Mouse (Mus musculus) neural tube, embryonic 13.5 days (tissue): ENCODE results near the gene Tbl1x. TPM values are rescaled to one million over a fixed set of nuclear protein-coding genes. Genes with fewer than 3 reads are reported as not detected.
A peak's percentile ranks its signal among the peaks of the same experiment; 100 is the strongest.

Source experiments
- ATAC-seq: fragments of 200-750 bp; cut with Nextera tagmentation; 2 replicates; pipeline ENCODE4 v1.8.0; 2017; ENCODE audit warnings: low read depth, mild to moderate bottlenecking, moderate TSS enrichment, moderate library complexity
- H3K27ac ChIP-seq: fragments of 300-500 bp; sonication (generic); replicated peaks from 2 replicates; pipeline ENCODE4 v1.5.1; 2015; ENCODE audit warnings: moderate library complexity, mild to moderate bottlenecking, inconsistent platforms
- H3K27me3 ChIP-seq: fragments of 300-500 bp; sonication (generic); 2 replicates; pipeline ENCODE4 v1.6.1; 2015; ENCODE audit warnings: mild to moderate bottlenecking, inconsistent platforms
- H3K36me3 ChIP-seq: fragments of 300-500 bp; sonication (generic); 2 replicates; pipeline ENCODE4 v1.6.1; 2015; ENCODE audit warnings: mild to moderate bottlenecking, inconsistent platforms
- H3K4me1 ChIP-seq: fragments of 300-500 bp; sonication (generic); replicated peaks from 2 replicates; pipeline ENCODE4 v1.6.1; 2015; ENCODE audit warnings: inconsistent platforms
- H3K4me2 ChIP-seq: fragments of 300-500 bp; sonication (generic); 2 replicates; pipeline ENCODE4 v1.6.1; 2015; ENCODE audit warnings: inconsistent platforms, mild to moderate bottlenecking, moderate library complexity
- H3K4me3 ChIP-seq: fragments of 300-500 bp; sonication (generic); 2 replicates; pipeline ENCODE4 v1.5.1; 2015; ENCODE audit warnings: mild to moderate bottlenecking, inconsistent platforms
- H3K9ac ChIP-seq: fragments of 300-500 bp; sonication (generic); 2 replicates; pipeline ENCODE4 v1.6.1; 2015; ENCODE audit warnings: moderate library complexity, mild to moderate bottlenecking, inconsistent platforms
- H3K9me3 ChIP-seq: fragments of 300-500 bp; sonication (generic); 2 replicates; pipeline ENCODE4 v1.6.1; 2016; ENCODE audit warnings: inconsistent platforms
- WGBS: fragments of 180-500 bp; shearing (Covaris S2); methylation state at CpG from one replicate; pipeline ENCODE4 v1.1.7; 2015; 5-methylcytosine and 5-hydroxymethylcytosine counted together
- polyA plus RNA-seq: library from polyadenylated mRNA; unstranded; fragments of >200 nt; fragmentation: Nextera tagmentation; extraction: Ambion mirVana; gene quantifications from 2 replicates; pipeline ENCODE4 v1.2.1, GENCODE M21; 2015

Tbl1x gene
- polyA plus RNA-seq, 1 experiment from 2014 or later: 41.5 TPM

DNA sequence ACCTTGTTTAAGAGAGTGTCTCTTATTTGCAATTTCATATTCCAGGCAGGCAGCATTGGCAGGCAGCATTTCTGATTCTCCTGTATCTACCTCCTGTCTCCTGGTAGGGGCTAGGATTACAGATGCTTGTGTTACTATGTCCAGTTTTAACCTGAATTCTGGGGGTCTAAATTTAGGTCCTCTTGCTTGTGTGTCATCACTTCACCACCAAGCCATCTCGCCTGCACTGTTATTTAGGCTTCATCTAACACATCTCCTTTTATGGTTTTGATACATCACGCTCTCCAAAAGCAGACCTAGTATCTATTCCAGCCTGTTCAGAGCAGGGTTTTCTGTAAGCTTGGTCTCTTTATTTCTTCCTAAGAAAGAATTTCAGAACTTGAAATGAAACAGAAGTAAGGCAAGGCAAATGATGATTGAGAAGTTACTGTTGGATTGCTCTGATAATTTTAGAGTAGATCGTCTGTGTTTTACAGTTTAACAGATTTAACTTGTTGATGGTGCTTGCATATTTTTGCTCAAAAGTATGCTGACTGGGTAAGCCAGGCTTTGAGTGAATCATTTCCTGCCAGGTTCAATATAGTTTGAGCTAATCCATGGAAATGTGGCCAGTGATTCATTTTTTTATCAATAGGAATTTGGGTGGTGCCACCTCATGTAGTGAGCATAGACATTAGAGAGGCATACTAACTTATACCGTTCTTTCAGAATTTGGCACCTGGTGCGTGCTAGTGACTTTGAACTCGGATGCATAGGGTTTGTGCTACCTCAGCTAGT, 106.7 kb downstream of the Tbl1x start:
- WGBS: 95% methylated on average over 6 of the region's 6 CpGs
- H3K36me3 ChIP-seq: no peaks in the 10 kb centered on the region
- no peaks in the 10 kb centered on the region for H3K27me3 ChIP-seq
- no peak overlapping the region for H3K4me2 ChIP-seq
- no peak overlapping the region for H3K9ac ChIP-seq
- ATAC-seq: no peak
- no peaks in the 10 kb centered on the region for H3K9me3 ChIP-seq
- no peak overlapping the region for H3K27ac ChIP-seq
- H3K4me1 ChIP-seq: 0 out of 2 replicates have a peak, but pooled peaks cover 7% of the 10 kb centered on the region
- H3K4me3 ChIP-seq: no peak overlapping the region

DNA sequence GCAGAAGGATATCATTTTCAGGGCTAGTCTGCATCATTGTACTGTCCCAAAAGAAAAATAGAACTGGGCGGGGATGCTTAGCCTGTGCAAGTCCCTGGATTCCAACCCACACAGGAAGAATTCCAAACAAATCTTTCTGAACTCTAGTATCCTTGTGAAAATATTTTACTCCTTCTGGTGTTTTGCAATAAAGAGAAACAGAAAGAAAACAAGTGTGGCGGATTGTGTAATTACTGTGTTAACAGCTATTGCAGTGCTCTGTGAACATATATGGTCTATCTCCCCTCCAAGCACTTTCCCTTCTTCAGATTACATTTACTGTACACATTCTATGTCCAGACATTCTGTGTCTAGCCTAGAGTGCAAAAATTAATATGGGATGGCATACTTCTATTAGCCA, 119.6 kb downstream of the Tbl1x start:
- Histone ChIP-seq H3K4me3 (no peak overlapping the region), H3K4me1 (no peaks in the 10 kb centered on the region), H3K36me3 (no peaks in the 10 kb centered on the region), H3K9me3 (no peaks in the 10 kb centered on the region), H3K9ac (no peak overlapping the region), H3K4me2 (no peak overlapping the region), H3K27me3 (no peaks in the 10 kb centered on the region), H3K27ac (no peak overlapping the region)
- WGBS: 87% methylated on average over 2 of the region's 2 CpGs
- no peak for ATAC-seq

DNA sequence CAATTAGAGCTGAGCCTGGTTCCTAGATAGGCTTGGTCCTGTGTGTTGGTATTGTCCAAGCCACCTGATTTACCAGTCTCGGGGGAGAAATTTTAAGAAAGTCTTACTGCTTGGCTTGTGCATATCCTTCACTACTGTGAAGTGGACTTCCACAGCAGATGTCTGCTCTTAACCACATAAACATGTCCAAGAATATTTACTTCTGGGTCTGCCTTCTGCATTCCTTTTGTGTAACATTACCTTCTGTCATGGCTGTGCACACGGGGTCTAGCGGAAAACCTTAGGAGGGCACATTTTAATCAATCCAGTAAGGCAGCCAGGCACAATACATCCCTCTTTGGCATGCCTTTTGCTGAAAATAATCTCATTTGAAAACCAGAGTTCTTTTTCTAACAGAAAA, 125.7 kb downstream of the Tbl1x start:
- Histone ChIP-seq H3K27me3 (no peaks in the 10 kb centered on the region), H3K9ac (no peak overlapping the region), H3K4me2 (no peak overlapping the region), H3K9me3 (no peaks in the 10 kb centered on the region), H3K27ac (no peak overlapping the region), H3K36me3 (no peaks in the 10 kb centered on the region), H3K4me3 (no peak overlapping the region), H3K4me1 (no peaks in the 10 kb centered on the region)
- WGBS: 62% methylated on average over 3 of the region's 3 CpGs
- ATAC-seq: no peak

DNA sequence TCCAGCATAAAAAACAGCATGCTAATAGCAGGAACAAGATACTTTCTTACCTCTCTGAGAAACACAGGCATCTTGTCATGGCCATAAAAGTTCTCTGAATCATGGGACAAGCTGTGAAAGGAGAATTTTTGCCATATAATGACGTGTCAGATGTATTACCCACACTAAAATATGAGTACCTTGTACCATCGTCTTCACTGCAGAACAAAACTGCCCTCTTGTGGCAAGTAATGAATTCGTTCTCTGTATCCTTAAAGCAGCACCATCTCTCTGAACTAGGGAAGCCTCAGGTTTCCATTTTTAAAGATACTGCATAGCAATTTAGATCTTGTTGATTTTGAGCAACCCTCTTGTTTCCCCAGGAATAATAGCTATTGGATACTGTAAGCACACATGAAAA, 127.3 kb downstream of the Tbl1x start:
- Histone ChIP-seq H3K4me3 (no peak overlapping the region), H3K4me1 (no peaks in the 10 kb centered on the region), H3K9ac (no peak overlapping the region), H3K27ac (0 out of 2 replicates have a peak overlapping the region, but pooled peaks have one; percentile 18), H3K4me2 (no peak overlapping the region), H3K27me3 (no peaks in the 10 kb centered on the region), H3K9me3 (no peaks in the 10 kb centered on the region), H3K36me3 (0 out of 2 replicates have a peak, but pooled peaks cover 1% of the 10 kb centered on the region)
- peak; percentile 65 for ATAC-seq
- 10% methylated on average over 3 of the region's 3 CpGs for WGBS

DNA sequence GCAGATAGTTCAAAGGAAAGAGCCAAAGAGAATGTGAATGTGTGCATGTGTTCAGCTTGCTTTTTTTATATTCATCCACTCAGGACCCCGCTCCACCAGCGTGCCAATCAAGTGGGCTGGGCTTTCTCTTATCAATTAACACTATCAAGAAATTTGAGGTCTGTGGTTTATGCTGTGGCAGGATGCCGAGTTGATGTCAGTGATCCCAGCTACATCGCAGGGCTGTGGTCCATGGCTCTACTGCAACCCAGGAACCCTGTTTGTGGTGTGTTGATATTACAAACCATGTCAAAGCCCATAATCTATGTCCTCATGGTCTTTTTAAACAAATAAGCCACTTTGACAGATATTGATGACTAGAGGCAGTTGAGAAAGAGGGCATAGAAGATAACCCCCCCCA, 129.5 kb downstream of the Tbl1x start:
- Histone ChIP-seq H3K4me1 (no peaks in the 10 kb centered on the region), H3K4me2 (no peak overlapping the region), H3K4me3 (no peak overlapping the region), H3K36me3 (0 out of 2 replicates have a peak, but pooled peaks cover 12% of the 10 kb centered on the region), H3K9me3 (no peaks in the 10 kb centered on the region), H3K27ac (no peak overlapping the region), H3K27me3 (no peaks in the 10 kb centered on the region), H3K9ac (no peak overlapping the region)
- 87% methylated on average over 4 of the region's 4 CpGs for WGBS
- no peak for ATAC-seq

DNA sequence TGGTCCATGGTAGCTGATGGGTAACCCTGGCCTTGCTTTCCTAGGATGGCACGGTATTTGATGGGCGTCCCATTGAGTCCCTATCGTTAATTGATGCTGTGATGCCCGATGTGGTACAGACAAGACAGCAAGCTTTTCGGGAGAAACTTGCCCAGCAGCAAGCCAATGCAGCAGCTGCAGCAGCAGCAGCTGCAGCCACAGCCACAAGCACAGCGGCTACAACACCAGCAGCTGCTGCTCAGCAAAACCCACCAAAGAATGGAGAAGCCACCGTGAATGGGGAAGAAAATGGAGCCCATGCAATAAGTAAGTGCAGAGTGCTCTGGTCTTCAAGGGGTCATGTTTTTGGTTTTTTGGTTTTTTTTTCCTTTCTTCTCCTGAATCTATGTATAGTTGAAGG, 135.4 kb downstream of the Tbl1x start:
- ATAC-seq: no peak
- WGBS: 90% methylated on average over 7 of the region's 7 CpGs
- Histone ChIP-seq H3K36me3 (peaks cover 37% of the 10 kb centered on the region), H3K27me3 (no peaks in the 10 kb centered on the region), H3K4me3 (no peak overlapping the region), H3K27ac (no peak overlapping the region), H3K9me3 (no peaks in the 10 kb centered on the region), H3K9ac (no peak overlapping the region), H3K4me1 (no peaks in the 10 kb centered on the region), H3K4me2 (no peak overlapping the region)

DNA sequence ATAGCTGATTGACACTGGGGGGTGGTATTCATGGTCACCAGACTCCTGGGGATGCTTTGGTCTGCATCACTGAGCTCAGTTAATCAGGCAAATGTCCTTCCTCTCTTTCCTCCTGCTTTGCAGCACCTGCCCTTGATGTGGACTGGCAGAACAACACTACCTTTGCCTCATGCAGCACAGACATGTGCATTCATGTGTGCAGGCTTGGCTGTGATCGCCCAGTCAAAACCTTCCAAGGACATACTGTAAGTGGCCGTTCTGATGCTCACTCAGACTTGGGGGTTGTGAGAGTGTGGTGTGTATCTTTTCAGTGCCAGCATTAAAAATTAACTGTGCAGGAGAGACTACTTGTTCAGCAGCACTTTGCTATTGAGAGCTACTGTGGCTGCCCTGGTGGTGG, 139.4 kb downstream of the Tbl1x start:
- H3K36me3 ChIP-seq: peaks cover 38% of the 10 kb centered on the region
- H3K27me3 ChIP-seq: no peaks in the 10 kb centered on the region
- H3K4me1 ChIP-seq: no peaks in the 10 kb centered on the region
- no peak overlapping the region for H3K4me2 ChIP-seq
- ATAC-seq: no peak
- H3K9ac ChIP-seq: no peak overlapping the region
- no peak overlapping the region for H3K27ac ChIP-seq
- no peaks in the 10 kb centered on the region for H3K9me3 ChIP-seq
- no peak overlapping the region for H3K4me3 ChIP-seq
- 91% methylated on average over 2 of the region's 2 CpGs for WGBS

DNA sequence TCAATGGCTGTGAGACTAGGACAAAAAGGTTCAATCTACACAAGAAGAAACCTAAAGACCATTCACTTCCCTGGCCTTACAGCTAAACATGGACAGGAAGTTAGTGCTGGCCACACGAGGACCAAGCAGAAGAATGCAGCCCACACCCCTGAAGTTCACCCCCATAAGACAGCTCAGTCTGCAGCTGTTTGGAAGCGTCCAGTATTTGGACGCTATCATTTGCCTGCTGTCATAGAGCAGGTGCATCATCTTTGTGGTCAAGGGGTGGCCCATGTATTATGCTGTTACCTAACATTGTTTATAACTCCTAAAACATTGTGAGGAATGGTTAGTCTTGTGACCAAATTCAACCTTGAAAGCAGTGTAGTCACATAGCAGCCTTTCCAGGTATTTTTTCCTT, 151.2 kb downstream of the Tbl1x start:
- Histone ChIP-seq H3K4me1 (no peaks in the 10 kb centered on the region), H3K27me3 (no peaks in the 10 kb centered on the region), H3K9me3 (no peaks in the 10 kb centered on the region), H3K9ac (no peak overlapping the region), H3K36me3 (peaks cover 37% of the 10 kb centered on the region), H3K27ac (no peak overlapping the region), H3K4me3 (no peak overlapping the region), H3K4me2 (no peak overlapping the region)
- ATAC-seq: no peak
- WGBS: 90% methylated on average over 3 of the region's 3 CpGs

DNA sequence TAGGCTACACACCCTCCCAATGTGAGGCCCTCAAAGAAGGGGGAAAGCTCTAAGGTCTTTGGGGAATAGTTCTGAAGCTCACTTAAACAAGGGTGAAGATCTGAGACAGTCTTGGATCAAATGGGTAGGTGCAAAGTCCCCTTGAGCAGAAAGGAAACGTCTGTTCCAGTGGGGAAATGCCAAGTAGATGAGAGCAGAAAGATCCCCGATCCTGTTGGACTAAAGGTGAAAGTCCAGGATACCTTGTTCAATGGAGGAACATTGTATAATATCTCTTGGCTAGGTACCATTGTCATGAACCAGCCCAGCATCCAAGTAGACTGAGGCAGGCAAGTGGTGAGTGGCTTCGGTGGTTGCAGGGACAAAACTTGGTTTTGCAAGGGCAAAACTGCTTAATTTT, 152.5 kb downstream of the Tbl1x start:
- H3K36me3 ChIP-seq: peaks cover 37% of the 10 kb centered on the region
- no peaks in the 10 kb centered on the region for H3K27me3 ChIP-seq
- H3K4me1 ChIP-seq: no peaks in the 10 kb centered on the region
- no peaks in the 10 kb centered on the region for H3K9me3 ChIP-seq
- no peak overlapping the region for H3K9ac ChIP-seq
- WGBS: 79% methylated on average over 3 of the region's 3 CpGs
- no peak overlapping the region for H3K4me3 ChIP-seq
- ATAC-seq: no peak
- no peak overlapping the region for H3K27ac ChIP-seq
- H3K4me2 ChIP-seq: no peak overlapping the region

DNA sequence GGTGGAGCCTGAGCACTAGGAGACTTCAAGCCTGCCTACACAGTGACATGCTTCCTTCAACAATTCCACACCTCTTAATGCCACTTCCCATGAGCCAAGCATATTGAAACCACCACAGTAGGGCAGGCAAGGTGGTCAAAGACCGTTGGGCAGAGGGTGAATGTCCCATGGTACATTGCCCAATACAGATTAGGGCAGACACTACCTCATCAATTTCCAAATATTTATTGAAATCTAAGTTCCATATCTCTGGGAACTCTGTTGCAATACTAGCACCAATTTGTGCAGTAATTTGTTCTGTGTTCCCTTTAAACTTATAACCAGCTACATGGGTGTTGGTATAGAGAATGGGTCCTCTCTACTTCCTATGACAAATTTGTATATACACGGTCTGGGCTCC, 154.2 kb downstream of the Tbl1x start:
- H3K9ac ChIP-seq: no peak overlapping the region
- no peaks in the 10 kb centered on the region for H3K27me3 ChIP-seq
- ATAC-seq: no peak
- no peaks in the 10 kb centered on the region for H3K9me3 ChIP-seq
- WGBS: 89% methylated on average over 2 of the region's 2 CpGs
- no peak overlapping the region for H3K4me2 ChIP-seq
- H3K4me3 ChIP-seq: no peak overlapping the region
- H3K4me1 ChIP-seq: no peaks in the 10 kb centered on the region
- peaks cover 24% of the 10 kb centered on the region for H3K36me3 ChIP-seq
- H3K27ac ChIP-seq: no peak overlapping the region

DNA sequence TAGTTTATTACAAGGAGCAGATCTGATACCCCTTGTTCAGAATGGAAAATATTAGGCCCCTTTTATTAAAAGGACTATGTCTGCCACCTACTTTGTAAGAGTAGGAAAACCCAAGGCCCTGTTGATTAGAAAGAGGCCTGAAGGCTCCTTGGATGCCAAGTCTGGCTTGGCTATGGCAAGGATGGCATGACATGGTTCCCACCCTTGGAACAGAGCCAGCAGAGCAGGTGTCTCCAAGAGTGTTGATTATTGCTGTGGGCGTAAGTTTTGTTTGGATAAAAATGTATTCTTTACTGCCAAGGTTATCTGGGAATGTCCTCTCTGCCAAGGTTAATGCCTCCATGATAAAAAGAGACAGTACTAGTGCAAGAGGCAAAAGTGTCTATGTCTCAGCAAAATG, 156.1 kb downstream of the Tbl1x start:
- Histone ChIP-seq H3K9me3 (no peaks in the 10 kb centered on the region), H3K4me1 (no peaks in the 10 kb centered on the region), H3K27me3 (no peaks in the 10 kb centered on the region), H3K36me3 (peaks cover 8% of the 10 kb centered on the region), H3K27ac (no peak overlapping the region), H3K9ac (no peak overlapping the region), H3K4me2 (no peak overlapping the region), H3K4me3 (no peak overlapping the region)
- ATAC-seq: no peak
- 64% methylated on average over 1 of the region's 1 CpGs for WGBS

DNA sequence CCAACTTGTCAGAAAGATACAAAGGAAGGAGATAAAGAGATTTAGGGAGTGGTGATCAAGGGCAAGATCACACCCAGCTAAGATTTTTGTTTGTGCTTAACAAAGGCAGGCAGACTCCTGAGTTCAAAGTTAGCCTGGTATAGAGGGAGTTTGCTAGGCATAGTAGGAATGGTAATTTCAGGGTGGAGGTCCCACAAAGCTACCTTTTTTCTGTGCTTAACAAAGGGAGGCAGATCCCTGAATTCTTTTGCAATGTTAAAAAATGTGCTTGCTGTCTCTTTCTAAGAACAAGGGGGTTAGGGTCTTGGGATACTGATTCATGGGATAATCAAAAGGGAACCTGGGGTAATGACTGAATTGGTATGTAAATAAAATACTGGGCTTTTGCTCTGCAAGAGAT, 156.6 kb downstream of the Tbl1x start:
- no peak for ATAC-seq
- Histone ChIP-seq H3K27me3 (no peaks in the 10 kb centered on the region), H3K4me1 (no peaks in the 10 kb centered on the region), H3K9me3 (no peaks in the 10 kb centered on the region), H3K4me2 (no peak overlapping the region), H3K4me3 (no peak overlapping the region), H3K27ac (no peak overlapping the region), H3K36me3 (peaks cover 2% of the 10 kb centered on the region), H3K9ac (no peak overlapping the region)
